Mouse (Mus musculus) CH12.LX (cell line): Measurements from ENCODE around the gene Gm13271.
"Not testable (repeated sequence)": the region's sequence is repeated elsewhere in the genome, so short reads cannot be mapped to it uniquely, and the experiment has no call there.

Experiments
- BHLHE40 ChIP-seq: IDR thresholded peaks from 2 replicates; pipeline ENCODE4 v1.6.1; 2011; ENCODE audit warnings: mild to moderate bottlenecking, low read depth, low read length, improper control_type of control experiment
- CTCF ChIP-seq, 2 experiments: IDR thresholded peaks in 1 of 2; conservative IDR thresholded peaks in 1 of 2; 2 replicates each; pipeline ENCODE4 v1.5.1; 2011 to 2012; ENCODE audit warnings: low read depth in 2 of 2, low read length in 2 of 2, improper control_type of control experiment in 1 of 2, inconsistent platforms in 1 of 2, mild to moderate bottlenecking in 1 of 2, moderate library complexity in 1 of 2
- ELF1 ChIP-seq: IDR thresholded peaks from 2 replicates; pipeline ENCODE4 v1.6.1; 2014; ENCODE audit warnings: low read depth, mild to moderate bottlenecking, inconsistent platforms, low read length, improper control_type of control experiment
- EP300 ChIP-seq: IDR thresholded peaks from 2 replicates; pipeline ENCODE4 v1.6.1; 2011; ENCODE audit warnings: low read length, improper control_type of control experiment
- MAFK ChIP-seq: IDR thresholded peaks from 2 replicates; pipeline ENCODE4 v1.6.1; 2011; ENCODE audit warnings: low read length, improper control_type of control experiment; ENCODE audit not compliant: insufficient replicate concordance
- MAX ChIP-seq: IDR thresholded peaks from 2 replicates; pipeline ENCODE4 v1.6.1; 2011; ENCODE audit warnings: low read length, improper control_type of control experiment
- MYC ChIP-seq: IDR thresholded peaks from 2 replicates; pipeline ENCODE4 v1.6.1; 2011; ENCODE audit warnings: low read depth, mild to moderate bottlenecking, improper control_type of control experiment, low read length
- NRF1 ChIP-seq: IDR thresholded peaks from 2 replicates; pipeline ENCODE4 v1.6.1; 2014; ENCODE audit warnings: low read depth, mild to moderate bottlenecking, inconsistent platforms, low read length, improper control_type of control experiment, moderate library complexity
- POLR2A ChIP-seq: IDR thresholded peaks from 2 replicates; pipeline ENCODE4 v1.6.1; 2011; ENCODE audit warnings: low read depth, mild to moderate bottlenecking, improper control_type of control experiment, low read length
- TCF12 ChIP-seq: IDR thresholded peaks from 2 replicates; pipeline ENCODE4 v1.6.1; 2014; ENCODE audit warnings: low read depth, mild to moderate bottlenecking, inconsistent platforms, low read length, improper control_type of control experiment
- USF2 ChIP-seq: conservative IDR thresholded peaks from 2 replicates; pipeline ENCODE4 v1.6.1; 2011; ENCODE audit warnings: low read depth, low read length, improper control_type of control experiment
- ZKSCAN1 ChIP-seq: IDR thresholded peaks from 2 replicates; pipeline ENCODE4 v1.6.1; 2012; ENCODE audit warnings: low read depth, inconsistent platforms, low read length, improper control_type of control experiment, borderline replicate concordance

DNA sequence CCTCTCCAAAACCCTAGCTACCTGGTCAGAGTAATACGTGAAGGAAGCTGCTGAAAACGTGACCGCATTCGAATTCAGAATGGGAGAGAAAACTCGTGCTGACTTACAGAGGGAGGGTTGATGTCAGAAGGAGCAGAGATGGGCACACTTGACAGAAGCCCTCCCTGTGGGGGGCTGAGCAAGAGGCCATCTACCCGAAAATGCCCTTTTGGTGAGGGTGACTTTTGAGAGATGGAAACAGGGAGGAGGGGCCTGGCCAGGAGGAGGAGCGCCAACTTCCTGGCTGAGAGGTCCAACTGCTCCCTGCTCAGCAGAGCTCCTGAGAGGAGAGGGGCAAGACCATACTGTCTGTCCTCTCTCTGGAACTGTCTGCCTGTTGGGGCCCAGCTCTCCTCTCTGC, 27.2 kb downstream of the Gm13271 start, which contains the start of gene Ifnz:
- not testable (repeated sequence) for TF ChIP-seq CTCF (conservative IDR thresholded peaks at IDR 0.05 in 1 of 2, IDR thresholded peaks at IDR 0.05 in 1 of 2; ENCODE audit: low read depth in 2 of 2, low read length in 2 of 2); MYC; BHLHE40; MAX; MAFK; USF2; NRF1; POLR2A; TCF12; ZKSCAN1; ELF1; EP300
